Mouse (Mus musculus): Measurements from ENCODE around the gene Slc15a4. TPM values are rescaled to one million over a fixed set of nuclear protein-coding genes. Genes with fewer than 3 reads are reported as not detected.
A peak's percentile ranks its signal among the peaks of the same experiment; 100 is the strongest.

The Slc15a4 gene
- polyA plus RNA-seq, 1 experiment = 21.3 TPM

DNA sequence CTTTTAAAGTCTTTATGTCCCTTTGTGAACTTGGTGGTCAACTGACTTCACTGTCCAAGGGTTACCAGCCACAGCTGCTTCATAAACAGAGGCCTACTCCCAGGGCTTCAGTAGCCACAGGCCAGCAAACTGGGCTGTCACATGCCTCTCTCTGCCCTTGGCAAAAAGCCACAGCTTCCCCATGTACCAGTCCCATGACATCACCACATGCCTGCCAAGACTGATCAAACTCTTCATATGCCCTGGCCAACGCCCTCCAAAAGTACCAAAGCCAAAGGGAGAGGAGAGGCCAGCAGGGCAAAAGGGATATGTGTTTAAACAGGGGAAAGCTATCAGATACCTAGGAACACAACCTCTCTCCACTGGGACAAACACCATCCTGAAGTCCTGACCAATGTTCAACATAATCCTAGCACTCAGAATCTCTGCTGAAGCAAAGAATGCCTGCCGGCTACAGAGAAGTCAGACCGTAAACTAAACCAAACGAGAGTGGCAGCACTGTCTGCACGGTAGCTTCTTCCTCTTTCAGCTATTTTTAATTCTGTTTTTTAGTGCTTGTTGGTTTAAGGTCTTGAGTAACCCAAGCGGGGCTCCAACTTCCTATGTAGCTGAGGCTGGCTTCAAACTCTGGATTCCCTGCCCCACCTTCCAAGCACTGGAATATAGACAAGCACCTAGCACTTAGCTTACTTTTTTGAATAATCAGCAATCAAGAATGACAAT, 21.7 kb downstream of the Slc15a4 start:
- peaks cover 23% of the 10 kb centered on the region for H3K4me1 ChIP-seq (ENCODE audit: control insufficient read depth, insufficient read depth, low read length)
- peak overlapping the region; percentile 96 for H3K27ac ChIP-seq (ENCODE audit: insufficient read depth, low read length)
- TF ChIP-seq POLR2A (IDR thresholded peaks at IDR 0.05; ENCODE audit: extremely low read depth, insufficient read depth, low read length) = no peak
- TF ChIP-seq CTCF (IDR thresholded peaks at IDR 0.05; ENCODE audit: extremely low read depth, insufficient read depth, low read length) = no peak
- no peak overlapping the region for H3K4me3 ChIP-seq (ENCODE audit: insufficient read depth, low read length)

DNA sequence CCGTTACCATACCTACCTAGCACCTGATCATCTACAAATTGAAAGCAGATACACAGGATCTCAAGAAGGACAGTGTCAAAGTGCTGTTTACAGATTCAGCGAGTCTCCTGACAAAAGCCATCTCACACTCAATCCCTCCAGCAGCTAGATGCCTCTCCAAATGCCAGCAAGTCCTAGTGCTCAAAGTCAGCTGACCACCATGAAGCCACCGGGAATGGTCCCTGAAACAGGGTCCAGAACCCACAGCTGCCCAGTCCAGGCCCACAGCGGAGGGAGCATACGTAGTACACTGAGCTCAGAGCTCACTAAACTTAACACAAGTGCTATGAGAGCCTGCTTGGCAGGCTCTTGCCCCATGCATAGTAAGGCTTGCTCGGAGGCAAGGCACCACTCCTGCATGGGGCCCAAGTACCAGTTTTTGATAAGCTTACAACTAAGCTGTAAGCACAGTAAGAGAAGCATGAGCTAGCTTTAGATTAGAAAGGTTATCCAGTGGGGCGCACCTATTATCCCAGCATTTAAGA, 23.4 kb downstream of the Slc15a4 start:
- TF ChIP-seq POLR2A (IDR thresholded peaks at IDR 0.05; ENCODE audit: extremely low read depth, insufficient read depth, low read length) (no peak), CTCF (IDR thresholded peaks at IDR 0.05; ENCODE audit: extremely low read depth, insufficient read depth, low read length) (no peak)
- peaks cover 18% of the 10 kb centered on the region for H3K4me1 ChIP-seq (ENCODE audit: control insufficient read depth, insufficient read depth, low read length)
- H3K27ac ChIP-seq (ENCODE audit: insufficient read depth, low read length) = peak overlapping the region; percentile 74; the same call in 1 of the 2 replicates

DNA sequence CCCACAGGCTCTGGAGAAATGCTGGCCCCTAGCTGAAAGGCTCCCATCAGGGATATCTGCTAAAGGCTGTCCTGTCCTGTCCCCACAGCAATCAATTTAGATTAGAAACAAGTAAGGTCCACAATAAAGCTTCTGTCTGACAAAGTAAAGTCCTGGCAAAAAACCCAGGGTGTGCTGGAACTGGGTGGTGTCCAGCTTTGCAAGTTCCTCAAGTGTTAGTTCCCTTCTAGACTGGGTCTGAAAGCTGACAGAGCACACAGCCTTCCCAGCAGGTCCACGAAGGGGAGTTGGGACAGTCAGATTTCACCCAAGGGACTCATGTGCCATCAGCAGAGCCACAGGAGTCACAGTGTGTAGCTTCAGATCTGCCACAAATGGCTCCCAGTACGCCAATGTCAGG, 25.2 kb downstream of the Slc15a4 start:
- H3K4me1 ChIP-seq (ENCODE audit: control insufficient read depth, insufficient read depth, low read length) = peaks cover 13% of the 10 kb centered on the region
- H3K27ac ChIP-seq (ENCODE audit: insufficient read depth, low read length) = peak overlapping the region; percentile 85
- TF ChIP-seq POLR2A (IDR thresholded peaks at IDR 0.05; ENCODE audit: extremely low read depth, insufficient read depth, low read length) (no peak), CTCF (IDR thresholded peaks at IDR 0.05; ENCODE audit: extremely low read depth, insufficient read depth, low read length) (no peak)
- H3K4me3 ChIP-seq (ENCODE audit: insufficient read depth, low read length) = no peak overlapping the region

More for the DNA sequence above, 23.4 kb downstream of the Slc15a4 start:
- no peak overlapping the region for H3K4me3 ChIP-seq (ENCODE audit: insufficient read depth, low read length)

DNA sequence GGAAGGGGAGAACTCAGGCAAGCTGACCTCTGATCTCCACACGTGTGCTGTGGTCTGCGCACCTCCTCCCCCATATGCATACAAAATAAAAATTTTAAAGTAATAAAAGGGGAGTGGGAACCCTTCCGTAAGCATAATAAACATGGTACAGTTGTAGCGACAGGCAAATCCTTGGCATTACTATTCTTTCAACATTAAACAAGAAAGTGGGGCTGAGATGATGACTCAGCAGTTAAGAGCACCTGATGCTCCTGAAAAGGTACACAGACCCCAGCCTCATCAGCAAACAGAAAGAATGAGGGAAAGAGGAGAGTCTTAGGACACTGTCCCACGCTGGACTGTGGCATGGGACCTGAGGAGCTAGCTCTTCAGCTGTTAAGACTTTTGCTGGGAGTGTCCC, 29.7 kb downstream of the Slc15a4 start:
- H3K4me1 ChIP-seq (ENCODE audit: control insufficient read depth, insufficient read depth, low read length) = peaks cover 2% of the 10 kb centered on the region; the same call in 1 of the 2 replicates
- H3K4me3 ChIP-seq (ENCODE audit: insufficient read depth, low read length) = no peak overlapping the region
- no peak for TF ChIP-seq CTCF (IDR thresholded peaks at IDR 0.05; ENCODE audit: extremely low read depth, insufficient read depth, low read length)
- no peak overlapping the region for H3K27ac ChIP-seq (ENCODE audit: insufficient read depth, low read length)

DNA sequence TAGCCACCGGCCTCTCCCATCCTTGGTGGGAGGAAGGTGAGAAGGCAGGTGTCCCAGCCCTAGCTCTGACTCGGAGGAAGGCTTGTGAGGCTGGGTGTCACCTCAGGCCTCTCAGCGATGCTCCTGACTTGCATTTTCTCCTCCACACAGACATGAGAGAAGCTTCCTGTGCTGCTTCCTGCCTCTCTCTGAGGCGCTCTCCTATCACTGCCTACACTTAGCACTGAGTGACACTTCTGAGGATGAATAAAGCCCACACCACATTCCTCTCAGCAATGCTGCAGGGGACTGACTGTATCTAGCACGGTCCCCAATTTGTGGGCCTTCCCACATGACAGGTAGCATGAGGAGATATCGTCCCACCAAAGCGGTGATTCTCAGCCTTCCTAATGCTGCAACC, 35.8 kb downstream of the Slc15a4 start:
- Histone ChIP-seq H3K4me3 (ENCODE audit: insufficient read depth, low read length) (no peak overlapping the region), H3K27ac (ENCODE audit: insufficient read depth, low read length) (0 out of 2 replicates have a peak overlapping the region, but pooled peaks have one; percentile 66), H3K4me1 (ENCODE audit: control insufficient read depth, insufficient read depth, low read length) (peaks cover 3% of the 10 kb centered on the region)
- no peak for TF ChIP-seq CTCF (IDR thresholded peaks at IDR 0.05; ENCODE audit: extremely low read depth, insufficient read depth, low read length)
- no peak for TF ChIP-seq POLR2A (IDR thresholded peaks at IDR 0.05; ENCODE audit: extremely low read depth, insufficient read depth, low read length)

DNA sequence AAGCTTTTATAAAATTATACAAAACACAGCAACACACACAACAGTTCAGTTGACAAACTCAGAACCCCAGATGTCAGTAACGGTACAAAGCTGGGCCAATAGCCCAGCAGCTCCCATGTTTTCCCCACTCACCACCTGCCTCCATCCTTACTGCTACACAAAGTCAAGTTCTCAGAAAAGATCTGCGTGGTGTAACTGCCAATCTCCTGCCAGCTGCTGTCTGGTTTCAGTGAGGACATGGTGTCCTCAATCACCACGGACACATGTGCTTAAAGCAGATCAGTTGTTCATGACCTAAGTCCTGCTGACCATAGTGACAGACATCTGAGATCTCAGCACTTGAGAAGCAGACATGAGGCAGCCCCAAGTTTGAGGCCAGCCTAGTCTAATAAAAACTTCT, 37.0 kb downstream of the Slc15a4 start:
- TF ChIP-seq POLR2A (IDR thresholded peaks at IDR 0.05; ENCODE audit: extremely low read depth, insufficient read depth, low read length) = no peak
- no peak for TF ChIP-seq CTCF (IDR thresholded peaks at IDR 0.05; ENCODE audit: extremely low read depth, insufficient read depth, low read length)
- Histone ChIP-seq H3K4me1 (ENCODE audit: control insufficient read depth, insufficient read depth, low read length) (peaks cover 3% of the 10 kb centered on the region), H3K4me3 (ENCODE audit: insufficient read depth, low read length) (no peak overlapping the region), H3K27ac (ENCODE audit: insufficient read depth, low read length) (peak overlapping the region; percentile 66; the same call in 1 of the 2 replicates)

DNA sequence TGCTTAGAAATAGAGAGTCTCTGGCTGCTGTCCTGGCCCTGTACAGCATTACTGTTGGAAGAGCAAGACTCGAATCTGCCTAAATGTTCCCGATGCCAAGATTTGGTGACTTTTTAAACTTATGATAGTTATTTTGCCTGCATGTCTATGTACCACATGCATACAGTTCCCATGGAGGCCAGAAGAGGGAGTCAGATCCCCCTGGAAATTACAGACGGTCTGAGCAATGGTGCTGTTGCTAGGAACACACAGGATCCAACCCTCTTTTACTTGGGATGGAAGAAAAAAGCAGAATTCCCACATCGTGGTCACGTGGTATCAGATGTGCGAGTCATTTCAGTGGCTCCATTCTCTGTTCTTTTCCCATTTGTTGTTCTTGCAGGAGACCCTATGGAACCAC, 39.8 kb downstream of the Slc15a4 start:
- H3K27ac ChIP-seq (ENCODE audit: insufficient read depth, low read length) = no peak overlapping the region
- H3K4me1 ChIP-seq (ENCODE audit: control insufficient read depth, insufficient read depth, low read length) = peaks cover 3% of the 10 kb centered on the region
- peak; percentile 63 for TF ChIP-seq CTCF (IDR thresholded peaks at IDR 0.05; ENCODE audit: extremely low read depth, insufficient read depth, low read length)
- no peak for TF ChIP-seq POLR2A (IDR thresholded peaks at IDR 0.05; ENCODE audit: extremely low read depth, insufficient read depth, low read length)
- H3K4me3 ChIP-seq (ENCODE audit: insufficient read depth, low read length) = no peak overlapping the region

DNA sequence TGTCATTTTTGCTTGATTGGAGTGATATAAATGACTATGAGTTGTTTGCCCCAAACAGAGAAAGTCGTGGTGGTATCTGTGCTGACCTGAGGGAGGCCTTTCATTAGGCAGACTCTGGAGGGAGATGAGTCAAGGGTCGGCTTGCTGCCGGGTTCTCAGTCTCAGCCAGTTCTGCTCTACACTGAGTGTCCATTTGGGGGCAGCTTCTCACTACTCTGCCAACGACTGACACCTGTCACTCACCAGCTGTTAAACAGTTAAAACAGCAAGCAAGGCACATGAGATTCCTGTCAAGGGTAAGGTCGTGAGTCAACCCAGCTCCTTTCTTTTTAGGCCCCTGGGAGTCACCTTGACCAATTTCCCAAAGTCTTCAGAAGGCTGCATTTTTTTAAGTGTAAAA, 40.3 kb downstream of the Slc15a4 start:
- peaks cover 3% of the 10 kb centered on the region for H3K4me1 ChIP-seq (ENCODE audit: control insufficient read depth, insufficient read depth, low read length)
- H3K4me3 ChIP-seq (ENCODE audit: insufficient read depth, low read length) = no peak overlapping the region
- H3K27ac ChIP-seq (ENCODE audit: insufficient read depth, low read length) = no peak overlapping the region
- TF ChIP-seq CTCF (IDR thresholded peaks at IDR 0.05; ENCODE audit: extremely low read depth, insufficient read depth, low read length) (no peak), POLR2A (IDR thresholded peaks at IDR 0.05; ENCODE audit: extremely low read depth, insufficient read depth, low read length) (no peak)

DNA sequence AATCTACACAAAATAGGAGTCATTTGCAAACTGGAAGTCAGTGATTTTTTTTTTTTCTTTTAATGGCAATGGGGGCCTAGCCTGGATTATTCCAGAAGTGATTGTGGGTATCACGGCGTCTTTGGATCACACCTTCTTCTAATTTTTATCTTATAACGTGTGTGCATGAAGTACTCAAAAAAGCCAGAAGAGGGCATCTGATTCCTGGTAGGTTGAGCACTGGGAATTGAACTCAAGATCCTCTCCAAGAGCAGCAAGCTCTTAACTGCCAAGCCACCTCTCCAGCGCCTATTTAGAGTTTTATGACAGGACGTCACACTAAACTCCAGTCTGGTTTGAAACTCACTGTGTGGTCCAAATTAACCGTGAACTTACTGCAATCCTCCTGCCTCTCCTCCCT, 44.8 kb downstream of the Slc15a4 start:
- no peaks in the 10 kb centered on the region for H3K4me1 ChIP-seq (ENCODE audit: control insufficient read depth, insufficient read depth, low read length)
- no peak overlapping the region for H3K4me3 ChIP-seq (ENCODE audit: insufficient read depth, low read length)
- no peak overlapping the region for H3K27ac ChIP-seq (ENCODE audit: insufficient read depth, low read length)
- TF ChIP-seq POLR2A (IDR thresholded peaks at IDR 0.05; ENCODE audit: extremely low read depth, insufficient read depth, low read length) (no peak), CTCF (IDR thresholded peaks at IDR 0.05; ENCODE audit: extremely low read depth, insufficient read depth, low read length) (peak; percentile 11; the same call in 1 of the 2 replicates)

DNA sequence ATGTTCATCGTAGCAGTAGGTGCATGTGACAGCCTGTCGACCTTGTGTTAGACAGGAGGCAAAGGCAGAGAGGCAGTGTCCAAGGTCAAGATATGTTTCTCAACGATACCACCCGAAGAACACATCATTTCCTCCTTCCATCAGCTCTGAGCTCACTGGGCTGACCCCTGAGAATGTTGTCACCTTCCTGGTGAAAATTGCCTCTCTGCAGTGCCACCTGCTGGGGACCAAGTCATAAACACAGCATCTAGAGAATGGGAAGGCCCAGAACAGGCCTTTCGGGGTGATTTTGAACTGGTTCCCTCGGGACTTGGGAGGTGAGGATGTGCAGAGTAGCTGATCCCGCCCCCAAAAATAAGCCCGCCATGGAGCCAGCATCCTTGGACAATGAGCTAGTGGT, 49.0 kb downstream of the Slc15a4 start:
- no peaks in the 10 kb centered on the region for H3K4me1 ChIP-seq (ENCODE audit: control insufficient read depth, insufficient read depth, low read length)
- no peak overlapping the region for H3K4me3 ChIP-seq (ENCODE audit: insufficient read depth, low read length)
- TF ChIP-seq POLR2A (IDR thresholded peaks at IDR 0.05; ENCODE audit: extremely low read depth, insufficient read depth, low read length) (no peak), CTCF (IDR thresholded peaks at IDR 0.05; ENCODE audit: extremely low read depth, insufficient read depth, low read length) (peak; percentile 48)
- no peak overlapping the region for H3K27ac ChIP-seq (ENCODE audit: insufficient read depth, low read length)

Measured in cortical plate, adult 2 months (tissue).